Mouse (Mus musculus): ENCODE measurements around the gene Myl3. TPM values are rescaled to one million over a fixed set of nuclear protein-coding genes. Genes with fewer than 3 reads are reported as not detected.

The Myl3 gene
- not detected for polyA plus RNA-seq (2017; shearing (Covaris generic))

DNA sequence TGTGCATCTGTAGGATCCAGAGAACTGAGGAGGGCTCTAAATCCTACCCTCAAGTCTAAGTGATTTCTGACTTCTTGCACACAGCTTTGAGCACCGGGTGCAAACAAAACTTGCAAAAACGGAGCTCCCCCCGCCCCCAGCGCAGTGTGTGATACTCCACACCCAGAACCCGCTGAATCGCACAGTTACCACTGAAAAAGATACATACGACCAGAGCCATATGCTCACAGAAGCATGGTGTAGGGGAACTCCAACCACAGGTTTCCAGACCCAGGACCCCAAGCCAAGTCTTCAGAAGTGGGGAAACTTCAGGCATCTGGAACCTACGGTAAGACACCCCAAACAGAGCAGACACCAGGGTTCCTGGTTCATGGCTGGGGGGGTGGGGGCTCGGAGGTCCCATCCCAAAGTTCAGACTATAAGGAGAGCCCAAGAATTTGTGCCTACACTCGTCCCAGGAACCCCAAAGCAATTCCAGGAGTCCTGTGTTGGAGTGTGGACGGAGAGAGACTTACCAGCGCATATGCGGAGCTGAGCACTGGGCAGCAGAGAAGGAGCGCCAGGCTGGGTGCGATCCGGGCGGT lies at the start of gene Myl3:
Myl3 (plus strand) TSS at position 151 of the 584 bp plus-strand sequence.

DNA sequence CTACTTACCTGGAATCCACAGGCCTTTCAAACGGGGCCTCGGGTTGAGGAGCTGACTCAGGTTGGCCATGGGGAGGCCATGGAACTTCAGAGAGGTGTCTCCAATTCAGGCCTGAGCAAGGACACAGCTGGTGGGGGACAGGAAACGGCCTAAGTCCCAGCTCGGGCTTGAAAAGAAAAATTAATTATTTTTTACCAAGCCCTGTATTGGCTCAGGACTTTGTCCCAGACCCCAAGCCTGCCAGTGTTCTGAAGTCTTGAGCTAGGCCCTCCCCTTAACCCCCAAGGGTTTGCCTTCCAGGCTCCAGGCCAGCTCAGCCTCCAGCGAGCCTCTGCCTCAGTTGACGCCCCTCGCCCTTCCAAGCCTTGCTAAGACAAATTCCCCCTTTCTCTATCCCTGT lies 5.3 kb downstream of the Myl3 start, which contains the start of gene Pth1r:
Pth1r (minus strand) TSS at position 185 of the 400 bp plus-strand sequence.

DNA sequence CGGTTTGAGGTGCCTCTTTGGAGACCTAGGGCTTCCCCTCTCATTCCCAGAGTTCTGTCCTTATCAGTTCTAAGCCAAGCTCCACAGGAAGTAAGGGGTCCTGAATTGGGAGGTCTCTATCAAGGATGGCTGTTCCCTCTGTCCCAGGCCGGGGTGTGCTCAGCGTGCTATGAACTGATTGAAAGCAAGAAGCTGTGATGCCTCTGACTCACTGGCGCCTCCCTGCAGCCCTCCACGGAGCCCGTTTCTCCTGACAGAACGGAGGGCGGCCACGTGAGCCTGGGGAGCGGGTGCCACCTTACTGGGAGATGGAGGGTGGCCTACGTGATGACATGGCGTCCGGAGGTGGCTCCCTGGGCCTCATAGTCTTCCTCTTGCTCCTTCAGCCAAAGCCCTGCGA lies 56.2 kb downstream of the Myl3 start, which contains the start of gene Prss42:
Prss42 (plus strand) TSS at position 301 of the 400 bp plus-strand sequence.

DNA sequence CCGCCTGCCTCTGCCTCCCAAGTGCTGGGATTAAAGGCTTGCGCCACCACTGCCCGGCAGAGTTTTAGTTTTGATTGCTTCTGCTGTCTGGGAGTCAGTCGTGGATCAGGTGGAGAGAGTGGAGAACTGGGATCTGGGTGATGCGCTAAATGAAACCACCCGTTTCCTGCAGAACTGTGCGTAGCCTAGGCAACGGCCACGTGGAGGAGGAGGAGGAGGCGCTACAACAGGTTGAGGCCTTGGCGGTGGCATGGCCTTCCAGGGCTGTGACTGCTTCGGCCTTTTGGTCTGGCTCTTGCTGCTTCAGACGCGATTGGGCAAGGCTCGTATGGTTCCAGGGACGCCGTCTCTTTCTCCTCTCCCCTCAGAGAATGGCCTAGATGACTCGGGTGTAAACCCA lies 72.1 kb downstream of the Myl3 start, which contains the start of gene Prss44:
Prss44 (plus strand) TSS at position 206 of the 400 bp plus-strand sequence.

Other genes starting within 250 kb of the Myl3 start
- gene Setd2, start 209.3 kb upstream of the Myl3 start, polyA plus RNA-seq (2017; shearing (Covaris generic)): 44.2 TPM
- gene Nradd, start 117.4 kb upstream of the Myl3 start, polyA plus RNA-seq (2017; shearing (Covaris generic)): 1.3 TPM
- 32.5 TPM for gene Nbeal2, start 87.7 kb upstream of the Myl3 start, polyA plus RNA-seq (2017; shearing (Covaris generic))
- gene Ccdc12, start 85.4 kb upstream of the Myl3 start, polyA plus RNA-seq (2017; shearing (Covaris generic)): 178 TPM
- gene Pth1r, start 5.3 kb downstream of the Myl3 start, polyA plus RNA-seq (2017; shearing (Covaris generic)): not detected
- gene Prss42, start 56.3 kb downstream of the Myl3 start, polyA plus RNA-seq (2017; shearing (Covaris generic)): not detected
- not detected for gene Prss44, start 72.1 kb downstream of the Myl3 start, polyA plus RNA-seq (2017; shearing (Covaris generic))
- gene Prss43, start 84.8 kb downstream of the Myl3 start, polyA plus RNA-seq (2017; shearing (Covaris generic)): not detected
- not detected for gene Prss45, start 92.7 kb downstream of the Myl3 start, polyA plus RNA-seq (2017; shearing (Covaris generic))
- not detected for gene Prss46, start 102.6 kb downstream of the Myl3 start, polyA plus RNA-seq (2017; shearing (Covaris generic))
- gene Prss50, start 116.1 kb downstream of the Myl3 start, polyA plus RNA-seq (2017; shearing (Covaris generic)): not detected
- gene Als2cl, start 138.0 kb downstream of the Myl3 start, polyA plus RNA-seq (2017; shearing (Covaris generic)): 175 TPM
- 24.9 TPM for gene Tmie, start 138.3 kb downstream of the Myl3 start, polyA plus RNA-seq (2017; shearing (Covaris generic))
- 6.4 TPM for gene Fam240a, start 175.0 kb downstream of the Myl3 start, polyA plus RNA-seq (2017; shearing (Covaris generic))
- 2.0 TPM for gene Tdgf1, start 204.3 kb downstream of the Myl3 start, polyA plus RNA-seq (2017; shearing (Covaris generic))
- not detected for gene Lrrc2, start 209.7 kb downstream of the Myl3 start, polyA plus RNA-seq (2017; shearing (Covaris generic))
- gene Rtp3, start 248.7 kb downstream of the Myl3 start, polyA plus RNA-seq (2017; shearing (Covaris generic)): not detected